Mouse (Mus musculus) adrenal gland, adult 8-10 months (tissue): ENCODE measurements around the gene Ccdc69. TPM values are rescaled to one million over a fixed set of nuclear protein-coding genes. Genes with fewer than 3 reads are reported as not detected.

Experiments used
- DNase-seq: peaks from one replicate; pipeline ENCODE4 v3.0.0; 2022
- total RNA-seq, 4 experiments: library from RNA; stranded (reverse); gene quantifications; 2 replicates each; pipeline ENCODE4 v1.2.4; 2022

Ccdc69 gene
- total RNA-seq, 4 experiments from 2014 or later: 3.9 to 7.5 (median 4.5) TPM

- no peak for DNase-seq
Observed at GRCm38 (mm10) chr11:55036601-55037000, 41.3 kb downstream of the Ccdc69 start.

GRCm38 (mm10) chr11:55033040-55033660 lies 44.8 kb downstream of the Ccdc69 start, which contains the start of gene Anxa6:
TSS of gene Anxa6 (minus strand) at chr11:55033445.
- DNase-seq: peak; percentile 79

- DNase-seq: no peak
Observed at GRCm38 (mm10) chr11:55032286-55032685, 45.6 kb downstream of the Ccdc69 start.

GRCm38 (mm10) chr11:55031991-55032280 lies 46.0 kb downstream of the Ccdc69 start:
- no peak for DNase-seq

- no peak for DNase-seq
Observed at GRCm38 (mm10) chr11:55031211-55031990, 46.5 kb downstream of the Ccdc69 start.

GRCm38 (mm10) chr11:55028509-55028908 lies 49.4 kb downstream of the Ccdc69 start:
- no peak for DNase-seq

- no peak for DNase-seq
Observed at GRCm38 (mm10) chr11:55027204-55027855, 50.6 kb downstream of the Ccdc69 start.

GRCm38 (mm10) chr11:55025896-55026295 lies 52.0 kb downstream of the Ccdc69 start:
- DNase-seq: no peak

- no peak for DNase-seq
Observed at GRCm38 (mm10) chr11:55023583-55023982, 54.3 kb downstream of the Ccdc69 start.

GRCm38 (mm10) chr11:55023049-55023564 lies 54.8 kb downstream of the Ccdc69 start:
- DNase-seq: peak; percentile 77

GRCm38 (mm10) chr11:55022508-55022907 lies 55.4 kb downstream of the Ccdc69 start:
- no peak for DNase-seq

GRCm38 (mm10) chr11:55021859-55022258 lies 56.1 kb downstream of the Ccdc69 start:
- DNase-seq: no peak

GRCm38 (mm10) chr11:55021458-55021857 lies 56.5 kb downstream of the Ccdc69 start:
- DNase-seq: no peak

GRCm38 (mm10) chr11:55019711-55020110 lies 58.2 kb downstream of the Ccdc69 start:
- no peak for DNase-seq

- no peak for DNase-seq
Observed at GRCm38 (mm10) chr11:55018034-55018433, 59.9 kb downstream of the Ccdc69 start.

GRCm38 (mm10) chr11:55017201-55017600 lies 60.7 kb downstream of the Ccdc69 start:
- no peak for DNase-seq

- no peak for DNase-seq
Observed at GRCm38 (mm10) chr11:55016758-55017157, 61.2 kb downstream of the Ccdc69 start.

GRCm38 (mm10) chr11:55015831-55016241 lies 62.1 kb downstream of the Ccdc69 start:
- peak; percentile 74 for DNase-seq

GRCm38 (mm10) chr11:55015264-55015663 lies 62.7 kb downstream of the Ccdc69 start:
- DNase-seq: no peak

- DNase-seq: no peak
Observed at GRCm38 (mm10) chr11:55013802-55014201, 64.1 kb downstream of the Ccdc69 start.

GRCm38 (mm10) chr11:55012551-55013521 lies 65.1 kb downstream of the Ccdc69 start:
- DNase-seq: no peak

GRCm38 (mm10) chr11:55011440-55011839 lies 66.5 kb downstream of the Ccdc69 start:
- DNase-seq: no peak
